Mouse (Mus musculus) liver (tissue): ENCODE measurements around the gene Zfp488.

Experiments used
- DNase-seq: peaks from one replicate; pipeline ENCODE4 v3.0.0-alpha.2; 2020; ENCODE audit warnings: mixed read lengths

The Zfp488 gene

GRCm38 (mm10) chr14:33978604-33979059 is at the start of gene Zfp488:
TSS of gene Zfp488 (minus strand) at chr14:33978764.
- no peak for DNase-seq

- DNase-seq = no peak
Observed at GRCm38 (mm10) chr14:34026710-34027109, 48.1 kb upstream of the Zfp488 start.

GRCm38 (mm10) chr14:34016938-34017337 is 38.4 kb upstream of the Zfp488 start:
- no peak for DNase-seq

GRCm38 (mm10) chr14:34016381-34016780 is 37.8 kb upstream of the Zfp488 start, which contains the start of gene Gm5460:
TSS of gene Gm5460 (plus strand) at chr14:34016758.
- DNase-seq = no peak

GRCm38 (mm10) chr14:34015063-34015462 is 36.5 kb upstream of the Zfp488 start, which contains the start of gene Gm30083:
TSS of gene Gm30083 (minus strand) at chr14:34015182.
- no peak for DNase-seq

- DNase-seq = no peak
Observed at GRCm38 (mm10) chr14:34002358-34002757, 23.8 kb upstream of the Zfp488 start.

- no peak for DNase-seq
Observed at GRCm38 (mm10) chr14:34001445-34001844, 22.9 kb upstream of the Zfp488 start.

GRCm38 (mm10) chr14:34000076-34000475 is 21.5 kb upstream of the Zfp488 start:
- DNase-seq = no peak

- no peak for DNase-seq
Observed at GRCm38 (mm10) chr14:33997427-33997826, 18.9 kb upstream of the Zfp488 start.

GRCm38 (mm10) chr14:33993521-33994289 is 15.1 kb upstream of the Zfp488 start:
- DNase-seq = no peak

GRCm38 (mm10) chr14:33993051-33993450 is 14.5 kb upstream of the Zfp488 start:
- no peak for DNase-seq

GRCm38 (mm10) chr14:33991971-33992370 is 13.4 kb upstream of the Zfp488 start:
- no peak for DNase-seq

- no peak for DNase-seq
Observed at GRCm38 (mm10) chr14:33989201-33989600, 10.6 kb upstream of the Zfp488 start.

- DNase-seq = no peak
Observed at GRCm38 (mm10) chr14:33977748-33978147, 816 bp downstream of the Zfp488 start.

GRCm38 (mm10) chr14:33974752-33975151 is 3.8 kb downstream of the Zfp488 start:
- DNase-seq = no peak

GRCm38 (mm10) chr14:33972679-33973078 is 5.9 kb downstream of the Zfp488 start:
- DNase-seq = no peak

GRCm38 (mm10) chr14:33965675-33966074 is 12.9 kb downstream of the Zfp488 start:
- DNase-seq = no peak

GRCm38 (mm10) chr14:33959341-33959740 is 19.2 kb downstream of the Zfp488 start:
- peak; percentile 27 for DNase-seq

- DNase-seq = no peak
Observed at GRCm38 (mm10) chr14:33958841-33959240, 19.7 kb downstream of the Zfp488 start.

- DNase-seq = no peak
Observed at GRCm38 (mm10) chr14:33958186-33958585, 20.4 kb downstream of the Zfp488 start.

- no peak for DNase-seq
Observed at GRCm38 (mm10) chr14:33956055-33956454, 22.5 kb downstream of the Zfp488 start.

- DNase-seq = no peak
Observed at GRCm38 (mm10) chr14:33953761-33954160, 24.8 kb downstream of the Zfp488 start, which contains the start of gene Rbp3. TSS of gene Rbp3 (plus strand) at chr14:33954003.

GRCm38 (mm10) chr14:33952233-33952981 is 26.2 kb downstream of the Zfp488 start:
- DNase-seq = no peak

- DNase-seq = no peak
Observed at GRCm38 (mm10) chr14:33946125-33946524, 32.4 kb downstream of the Zfp488 start.
